In the genomic region with DNA sequence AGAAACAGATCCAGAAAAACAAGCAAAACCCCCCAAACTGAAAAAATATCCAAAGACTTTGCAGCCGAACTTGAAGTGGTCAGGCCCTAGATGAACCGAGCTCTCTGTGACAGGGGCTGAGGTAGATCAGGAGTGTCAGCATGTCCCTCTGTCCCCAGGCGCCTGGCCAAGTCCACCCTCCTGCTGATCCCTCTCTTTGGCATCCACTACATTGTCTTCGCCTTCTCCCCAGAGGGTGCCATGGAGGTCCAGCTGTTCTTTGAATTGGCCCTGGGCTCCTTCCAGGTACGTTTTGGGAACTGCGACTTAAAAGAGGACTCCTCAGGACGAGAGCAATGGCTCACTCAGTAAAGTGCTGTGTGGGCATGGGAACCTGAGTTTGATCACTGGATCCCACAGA, we compare ENCODE assay signal across 21 mouse cellular contexts. TPM values are rescaled to one million over a fixed set of nuclear protein-coding genes. Genes with fewer than 3 reads are reported as not detected.
DNase-seq lines count a peak whose midpoint lies in the region; ATAC-seq lines count a peak whose summit lies in the region.
"Had no signal": no experiment of that assay in that cellular context is flagged by ENCODE, and none has a peak within 500 bp of the region (broad histone marks: within the 10 kb centered on the region; RNA-seq: fewer than 3 reads in every experiment).

No protein-coding gene starts in this region.

- intact Hi-C loops in gastrocnemius, postnatal 14 days (cut with DNase I; ENCODE audit: low total_unique reads) = no loop called here
- intact Hi-C loops in gastrocnemius, postnatal 36 days (cut with DNase I) = no loop called here

- peak; percentile 18 for DNase-seq in cerebellum, adult 11 months
- DNase-seq in gastrocnemius, postnatal 14 days = peak; percentile 30
- DNase-seq in gastrocnemius, postnatal 36 days = no peak
- DNase-seq in cerebellum, adult 18-20 months = peak; percentile 42 to 45
- DNase-seq in cerebellum, postnatal 14 days = peak; percentile 60 to 67
- no peak for DNase-seq in embryo, embryonic 10 days (ENCODE audit: low spot score)
- DNase-seq: adrenal gland, postnatal 14 days; heart, adult 2 months; kidney, postnatal 10 days; liver, postnatal 0 days had no signal

- H3K4me1 ChIP-seq in intestine, embryonic 15.5 days (replicated peaks) = no peaks in the 10 kb centered on the region
- H3K4me1 ChIP-seq: forebrain, embryonic 15.5 days; hindbrain, embryonic 12.5 days; limb, embryonic 12.5 days; midbrain, embryonic 15.5 days had no signal

- H3K4me2 ChIP-seq in intestine, embryonic 15.5 days (replicated peaks) = no peak overlapping the region
- H3K4me2 ChIP-seq: forebrain, embryonic 15.5 days; heart, embryonic 13.5 days; hindbrain, embryonic 12.5 days; limb, embryonic 12.5 days; liver, embryonic 11.5 days; midbrain, embryonic 15.5 days had no signal

- ATAC-seq in cerebellum, adult (ENCODE audit: insufficient number of reproducible peaks, low FRiP score, low TSS enrichment) = no peak
- ATAC-seq in intestine, embryonic 15.5 days = no peak
- ATAC-seq: forebrain, embryonic 15.5 days; midbrain, embryonic 15.5 days had no signal

- no peak overlapping the region for H3K27ac ChIP-seq in intestine, embryonic 15.5 days
- H3K27ac ChIP-seq: forebrain, embryonic 15.5 days; heart, adult 2 months; heart, embryonic 13.5 days; hindbrain, embryonic 12.5 days; limb, embryonic 12.5 days; midbrain, embryonic 15.5 days had no signal

- no peaks in the 10 kb centered on the region for H3K27me3 ChIP-seq in intestine, embryonic 15.5 days (replicated peaks)
- H3K27me3 ChIP-seq: forebrain, embryonic 15.5 days; heart, embryonic 13.5 days; hindbrain, embryonic 12.5 days; limb, embryonic 12.5 days had no signal

- no peak overlapping the region for H3K9ac ChIP-seq in intestine, embryonic 15.5 days
- H3K9ac ChIP-seq: forebrain, embryonic 15.5 days; heart, embryonic 13.5 days; hindbrain, embryonic 12.5 days; limb, embryonic 12.5 days; liver, postnatal 0 days; midbrain, embryonic 15.5 days had no signal

- 75% methylated on average over 7 of the region's 7 CpGs for WGBS in intestine, embryonic 15.5 days

- H3K4me3 ChIP-seq in intestine, embryonic 15.5 days (replicated peaks) = no peak overlapping the region
- H3K4me3 ChIP-seq: forebrain, embryonic 15.5 days; heart, adult 2 months; heart, embryonic 13.5 days; hindbrain, embryonic 12.5 days; limb, embryonic 12.5 days; midbrain, embryonic 15.5 days had no signal

- no peaks in the 10 kb centered on the region for H3K9me3 ChIP-seq in intestine, embryonic 15.5 days
- H3K9me3 ChIP-seq: forebrain, embryonic 15.5 days; heart, embryonic 13.5 days; hindbrain, embryonic 12.5 days; midbrain, embryonic 15.5 days had no signal

- no peaks in the 10 kb centered on the region for H3K36me3 ChIP-seq in intestine, embryonic 15.5 days
- H3K36me3 ChIP-seq: forebrain, embryonic 15.5 days; heart, embryonic 13.5 days; hindbrain, embryonic 12.5 days; limb, embryonic 12.5 days; midbrain, embryonic 15.5 days had no signal

RNA-seq across cellular contexts. Expression of gene Tmem37, which starts 17.6 kb away (rescaled TPM):
- 1 to 10 TPM; 7.7 to 9.2 TPM for total RNA-seq in gastrocnemius, postnatal 14 days (2021)
- 10 to 100 TPM in 1 of 2 experiments, 1 to 10 TPM in 1; 8.5 to 13.7 TPM for total RNA-seq in gastrocnemius, postnatal 36 days (2021)
- 51.3 and 66.1 TPM in 2 replicates for polyA plus RNA-seq in intestine, embryonic 15.5 days (2015; fragmentation: Nextera tagmentation; extraction: Ambion mirVana)

RNA-seq across cellular contexts. Expression of gene Sctr, which starts 49.5 kb away (rescaled TPM):
- 1 to 10 TPM; 2.0 to 2.3 TPM for total RNA-seq in gastrocnemius, postnatal 14 days (2021)
- 1 to 10 TPM; 3.2 to 3.7 TPM for total RNA-seq in gastrocnemius, postnatal 36 days (2021)
- 0.72 and 0.90 TPM in 2 replicates for polyA plus RNA-seq in intestine, embryonic 15.5 days (2015; fragmentation: Nextera tagmentation; extraction: Ambion mirVana)
- total RNA-seq: heart, postnatal 25 days had no signal
- polyA plus RNA-seq: limb, embryonic 12.5 days; liver, embryonic 11.5 days; macrophage had no signal

RNA-seq across cellular contexts. Expression of gene Cfap221, which starts 59.2 kb away (rescaled TPM):
- total RNA-seq in gastrocnemius, postnatal 14 days (2021) = not detected
- not detected for total RNA-seq in gastrocnemius, postnatal 36 days (2021)
- not detected in 2 replicates for polyA plus RNA-seq in intestine, embryonic 15.5 days (2015; fragmentation: Nextera tagmentation; extraction: Ambion mirVana)
- total RNA-seq: adrenal gland, postnatal 14 days; heart, adult 2 months; heart, postnatal 25 days had no signal
- polyA plus RNA-seq: heart, embryonic 13.5 days; liver, postnatal 0 days; macrophage; small intestine, adult 2 months had no signal

Comparison
In these comparisons a context has a peak if more than half of its experiments do, and no peak if none do; other contexts are left out.
1. DNase-seq: peak in cerebellum, adult 11 months (single experiment), gastrocnemius, postnatal 14 days (single experiment), cerebellum, adult 18-20 months (2 of 2) and cerebellum, postnatal 14 days (2 of 2); none in gastrocnemius, postnatal 36 days (0 of 2) and embryo, embryonic 10 days (single experiment).